Mouse (Mus musculus) telencephalon, adult 2 months (tissue): ENCODE measurements around the gene Sowahc.

ENCODE experiments used
- DNase-seq: peaks from one replicate; pipeline ENCODE4 v3.0.0-alpha.2; 2011; ENCODE audit warnings: low read depth, low spot score

Gene Sowahc

GRCm38 (mm10) chr10:59221473-59222270, at the start of gene Sowahc, which contains the start of gene Sept10:
Gene Sowahc, plus strand, starts transcription at chr10:59221953.
Gene Sept10, minus strand, starts transcription at chr10:59221847.
- DNase-seq, result peak; percentile 76

- no peak for DNase-seq
These were observed 49.2 kb upstream of the Sowahc start for GRCm38 (mm10) chr10:59172539-59172938.

- no peak for DNase-seq
These were observed 42.1 kb upstream of the Sowahc start for GRCm38 (mm10) chr10:59179620-59180019.

GRCm38 (mm10) chr10:59182306-59182705, 39.4 kb upstream of the Sowahc start:
- DNase-seq, result no peak

GRCm38 (mm10) chr10:59194891-59195290, 26.9 kb upstream of the Sowahc start:
- no peak for DNase-seq

GRCm38 (mm10) chr10:59196763-59197162, 25.0 kb upstream of the Sowahc start:
- DNase-seq, result no peak

GRCm38 (mm10) chr10:59200011-59200410, 21.7 kb upstream of the Sowahc start:
- DNase-seq, result no peak

GRCm38 (mm10) chr10:59220824-59221472, 805 bp upstream of the Sowahc start:
- DNase-seq, result no peak

GRCm38 (mm10) chr10:59222271-59223101, 733 bp downstream of the Sowahc start:
- DNase-seq, result no peak

GRCm38 (mm10) chr10:59223301-59223700, 1.5 kb downstream of the Sowahc start:
- no peak for DNase-seq

- no peak for DNase-seq
These were observed 2.1 kb downstream of the Sowahc start for GRCm38 (mm10) chr10:59223890-59224289.

- no peak for DNase-seq
These were observed 3.4 kb downstream of the Sowahc start for GRCm38 (mm10) chr10:59225137-59225536.

GRCm38 (mm10) chr10:59229205-59229820, 7.6 kb downstream of the Sowahc start:
- DNase-seq, result no peak

GRCm38 (mm10) chr10:59235227-59235626, 13.5 kb downstream of the Sowahc start:
- DNase-seq, result no peak

- DNase-seq, result no peak
These were observed 14.1 kb downstream of the Sowahc start for GRCm38 (mm10) chr10:59235847-59236246.

- no peak for DNase-seq
These were observed 14.7 kb downstream of the Sowahc start for GRCm38 (mm10) chr10:59236486-59236885.

GRCm38 (mm10) chr10:59237757-59238156, 16.0 kb downstream of the Sowahc start:
- no peak for DNase-seq

- DNase-seq, result no peak
These were observed 19.4 kb downstream of the Sowahc start for GRCm38 (mm10) chr10:59241141-59241541.

GRCm38 (mm10) chr10:59249531-59249930, 27.8 kb downstream of the Sowahc start:
- DNase-seq, result no peak

- no peak for DNase-seq
These were observed 28.9 kb downstream of the Sowahc start for GRCm38 (mm10) chr10:59250679-59251078.

GRCm38 (mm10) chr10:59251980-59252379, 30.2 kb downstream of the Sowahc start:
- DNase-seq, result no peak

GRCm38 (mm10) chr10:59252396-59252795, 30.6 kb downstream of the Sowahc start:
- DNase-seq, result no peak
